In genomic region chr2:39226731-39227130, GRCm38 (mm10) we compare ENCODE assay signal across 8 mouse cellular contexts. TPM values are rescaled to one million over a fixed set of nuclear protein-coding genes. Genes with fewer than 3 reads are reported as not detected.
DNase-seq lines count a peak whose midpoint lies in the region; ATAC-seq lines count a peak whose summit lies in the region.

No protein-coding gene starts in this region.

- no peaks in the 10 kb centered on the region for H3K27me3 ChIP-seq in heart, embryonic 16.5 days (ENCODE audit: control insufficient read depth, insufficient read depth, low read length)
- no peaks in the 10 kb centered on the region for H3K27me3 ChIP-seq in hindbrain, embryonic 15.5 days
- H3K27me3 ChIP-seq in midbrain, embryonic 14.5 days (ENCODE audit: control insufficient read depth, insufficient read depth, low read length), result no peaks in the 10 kb centered on the region

- H3K4me3 ChIP-seq in heart, embryonic 16.5 days (ENCODE audit: low read length), result peak overlapping the region; percentile 89
- peak overlapping the region; percentile 41; the same call in 1 of the 2 replicates for H3K4me3 ChIP-seq in brown adipose tissue, adult 24 weeks (ENCODE audit: insufficient read depth, low read depth, low read length)
- H3K4me3 ChIP-seq in hindbrain, embryonic 15.5 days, result peak overlapping the region; percentile 80
- H3K4me3 ChIP-seq in midbrain, embryonic 14.5 days (replicated peaks; ENCODE audit: low read depth, low read length), result peak overlapping the region; percentile 72

- peaks cover 11% of the 10 kb centered on the region for H3K4me1 ChIP-seq in heart, embryonic 16.5 days (ENCODE audit: control insufficient read depth, insufficient read depth, low read length)
- peaks cover 4% of the 10 kb centered on the region for H3K4me1 ChIP-seq in brown adipose tissue, adult 24 weeks (ENCODE audit: control insufficient read depth, insufficient read depth, insufficient read length, low read length)
- peaks cover 29% of the 10 kb centered on the region for H3K4me1 ChIP-seq in hindbrain, embryonic 15.5 days (replicated peaks)
- H3K4me1 ChIP-seq in midbrain, embryonic 14.5 days (ENCODE audit: control insufficient read depth, insufficient read depth, low read length), result peaks cover 11% of the 10 kb centered on the region

- DNase-seq in heart, postnatal 25 days (ENCODE audit: low spot score), result no peak
- DNase-seq in midbrain, embryonic 14.5 days, result no peak
- DNase-seq in right cerebral cortex, postnatal 10 days (ENCODE audit: low spot score in 2 of 2), result no peak
- no peak for DNase-seq in left cerebral cortex, postnatal 10 days (ENCODE audit: extremely low spot score in 1 of 2, low spot score in 2 of 2)
- no peak for DNase-seq in urinary bladder, adult 2 months (ENCODE audit: low spot score)

- WGBS in heart, embryonic 16.5 days, result 25% methylated on average over 3 of the region's 3 CpGs
- WGBS in hindbrain, embryonic 15.5 days, result 38% methylated on average over 3 of the region's 3 CpGs
- 37% methylated on average over 3 of the region's 3 CpGs for WGBS in midbrain, embryonic 14.5 days

- H3K9me3 ChIP-seq in heart, embryonic 16.5 days (replicated peaks; ENCODE audit: control insufficient read depth, low read length), result no peaks in the 10 kb centered on the region
- no peaks in the 10 kb centered on the region for H3K9me3 ChIP-seq in hindbrain, embryonic 15.5 days
- no peaks in the 10 kb centered on the region for H3K9me3 ChIP-seq in midbrain, embryonic 14.5 days (ENCODE audit: control insufficient read depth, low read length)

- no peak for ATAC-seq in heart, embryonic 16.5 days (replicated peaks; ENCODE audit: extremely low read depth, insufficient read depth, low FRiP score)
- no peak for ATAC-seq in hindbrain, embryonic 15.5 days (ENCODE audit: low FRiP score, low read depth)
- ATAC-seq in midbrain, embryonic 14.5 days (ENCODE audit: low FRiP score, low TSS enrichment), result no peak

- H3K9ac ChIP-seq in heart, embryonic 16.5 days (ENCODE audit: low read length), result peak overlapping the region; percentile 68
- peak overlapping the region; percentile 84; the same call in 1 of the 2 replicates for H3K9ac ChIP-seq in hindbrain, embryonic 15.5 days
- no peak overlapping the region; the same call in 1 of the 2 replicates for H3K9ac ChIP-seq in midbrain, embryonic 14.5 days (replicated peaks; ENCODE audit: low read length)

- H3K27ac ChIP-seq in heart, embryonic 16.5 days (ENCODE audit: low read length), result peak overlapping the region; percentile 97
- H3K27ac ChIP-seq in brown adipose tissue, adult 24 weeks (replicated peaks; ENCODE audit: low read depth, low read length), result no peak overlapping the region
- H3K27ac ChIP-seq in hindbrain, embryonic 15.5 days (replicated peaks), result peak overlapping the region; percentile 96
- peak overlapping the region; percentile 95 for H3K27ac ChIP-seq in midbrain, embryonic 14.5 days (replicated peaks; ENCODE audit: low read depth, low read length)

- no peaks in the 10 kb centered on the region for H3K36me3 ChIP-seq in heart, embryonic 16.5 days (ENCODE audit: control insufficient read depth, insufficient read depth)
- H3K36me3 ChIP-seq in hindbrain, embryonic 15.5 days, result no peaks in the 10 kb centered on the region
- no peaks in the 10 kb centered on the region for H3K36me3 ChIP-seq in midbrain, embryonic 14.5 days (ENCODE audit: control insufficient read depth, insufficient read depth, low read length)

- peak overlapping the region; percentile 73 for H3K4me2 ChIP-seq in heart, embryonic 16.5 days (ENCODE audit: low read depth, low read length)
- peak overlapping the region; percentile 59 for H3K4me2 ChIP-seq in hindbrain, embryonic 15.5 days
- H3K4me2 ChIP-seq in midbrain, embryonic 14.5 days (ENCODE audit: low read length), result peak overlapping the region; percentile 61

- intact Hi-C loops in heart, postnatal 25 days (cut with DNase I), result loop anchor here (10.0 kb wide), 1 partner anchor 872 kb away; no protein-coding TSS in a partner anchor
- intact Hi-C loops in left cerebral cortex, postnatal 10 days (cut with DNase I), result no loop called here

RNA-seq across cellular contexts. Expression of gene Ppp6c, which starts 0.5 kb away (rescaled TPM):
- polyA plus RNA-seq in heart, embryonic 16.5 days (2015; fragmentation: Nextera tagmentation; extraction: Ambion mirVana), result 49.4 and 55.4 TPM in 2 replicates
- total RNA-seq in heart, postnatal 25 days (2021), result 10 to 100 TPM; 55.8 to 62.0 TPM
- polyA plus RNA-seq in brown adipose tissue, adult 24 weeks (2012; ENCODE audit: insufficient read depth, insufficient read length, missing spikeins), result 82.1 and 108 TPM in 2 replicates
- 68.5 and 70.5 TPM in 2 replicates for polyA plus RNA-seq in hindbrain, embryonic 15.5 days (2015; fragmentation: Nextera tagmentation; extraction: Ambion mirVana)
- 66.3 and 95.3 TPM in 2 replicates for polyA plus RNA-seq in midbrain, embryonic 14.5 days (2014; fragmentation: Nextera tagmentation; extraction: Ambion mirVana)
- 10 to 100 TPM; 64.6 to 66.5 TPM for total RNA-seq in left cerebral cortex, postnatal 10 days (2021)
- 48.7 and 51.5 TPM in 2 replicates for polyA plus RNA-seq in urinary bladder, adult 2 months (2012; rRNA removed)

RNA-seq across cellular contexts. Expression of gene Scai, which starts 36.2 kb away (rescaled TPM):
- polyA plus RNA-seq in heart, embryonic 16.5 days (2015; fragmentation: Nextera tagmentation; extraction: Ambion mirVana), result 5.3 and 5.4 TPM in 2 replicates
- 1 to 10 TPM; 4.7 to 6.6 TPM for total RNA-seq in heart, postnatal 25 days (2021)
- polyA plus RNA-seq in brown adipose tissue, adult 24 weeks (2012; ENCODE audit: insufficient read depth, insufficient read length, missing spikeins), result 3.6 and 5.3 TPM in 2 replicates
- polyA plus RNA-seq in hindbrain, embryonic 15.5 days (2015; fragmentation: Nextera tagmentation; extraction: Ambion mirVana), result 15.4 and 18.7 TPM in 2 replicates
- polyA plus RNA-seq in midbrain, embryonic 14.5 days (2014; fragmentation: Nextera tagmentation; extraction: Ambion mirVana), result 22.3 and 22.6 TPM in 2 replicates
- total RNA-seq in left cerebral cortex, postnatal 10 days (2021), result 10 to 100 TPM; 78.7 to 88.5 TPM
- 5.0 and 5.7 TPM in 2 replicates for polyA plus RNA-seq in urinary bladder, adult 2 months (2012; rRNA removed)
